13 mouse cellular contexts compared by ENCODE assay signal in the genomic region with DNA sequence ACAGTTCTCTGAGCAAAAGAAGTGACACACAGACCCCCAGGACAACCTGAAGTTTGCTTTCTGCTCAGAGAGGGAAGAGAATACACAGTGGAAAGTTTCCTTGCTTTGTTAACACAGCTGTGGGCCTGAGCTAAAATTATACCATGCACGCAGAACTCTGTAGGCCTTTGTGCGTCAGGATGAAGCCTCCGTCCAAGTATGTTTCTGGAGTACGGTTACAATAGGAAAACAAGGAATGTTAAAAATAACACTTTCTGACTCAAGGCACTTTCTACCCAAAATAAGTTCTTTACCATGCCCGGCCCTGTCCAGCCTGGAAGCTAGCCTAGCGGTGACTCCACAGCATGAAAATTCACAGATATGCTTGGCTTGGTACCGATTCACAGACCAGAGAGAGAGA.
DNase-seq lines count a peak whose midpoint lies in the region; ATAC-seq and TF ChIP-seq lines count a peak whose summit lies in the region.
"Had no signal": no experiment of that assay in that cellular context is flagged by ENCODE, and none has a peak within 500 bp of the region (broad histone marks: within the 10 kb centered on the region; RNA-seq: fewer than 3 reads in every experiment).

No protein-coding gene starts in this region.

- H3K9me3 ChIP-seq in midbrain, embryonic 10.5 days (replicated peaks): no peaks in the 10 kb centered on the region

- no peak overlapping the region for H3K27ac ChIP-seq in left cerebral cortex, adult 2 months
- no peak overlapping the region for H3K27ac ChIP-seq in midbrain, embryonic 10.5 days (replicated peaks)
- H3K27ac ChIP-seq: liver, embryonic 14.5 days had no signal

- 80% methylated on average over 7 of the region's 7 CpGs for WGBS in midbrain, embryonic 10.5 days

- DNase-seq in heart, adult 8-10 months (ENCODE audit: low spot score): peak; percentile 28
- DNase-seq in heart, adult 11 months: no peak
- DNase-seq in right cerebral cortex, adult 18-20 months: peak; percentile 63
- no peak for DNase-seq in right cerebral cortex, postnatal 14 days
- DNase-seq in left cerebral cortex, adult 2 months (ENCODE audit: extremely low spot score in 1 of 2, low spot score in 2 of 2): peak; percentile 18 to 28
- DNase-seq in midbrain, embryonic 10.5 days (ENCODE audit: low spot score): no peak
- DNase-seq in layer of hippocampus, postnatal 14 days (ENCODE audit: low spot score in 2 of 2): no peak
- DNase-seq: cerebellum, adult 9-10 months; kidney, adult 11 months; retina, postnatal 1 day had no signal

- H3K27me3 ChIP-seq in midbrain, embryonic 10.5 days (ENCODE audit: low read depth, poor library complexity, severe bottlenecking): no peaks in the 10 kb centered on the region

- no peaks in the 10 kb centered on the region for H3K36me3 ChIP-seq in midbrain, embryonic 10.5 days

- H3K4me1 ChIP-seq in midbrain, embryonic 10.5 days: no peaks in the 10 kb centered on the region

- TF ChIP-seq CTCF in left cerebral cortex, adult 2 months (IDR thresholded peaks at IDR 0.05): peak; percentile 12

- intact Hi-C loops in left cerebral cortex, adult 2 months (cut with DNase I): loop anchor here (5.0 kb wide), 2 partner anchors 88 to 107 kb away; no protein-coding TSS in a partner anchor

- no peak for ATAC-seq in megakaryocyte-erythroid progenitor cell, adult 5-6 weeks (replicated peaks; ENCODE audit: low FRiP score, low TSS enrichment, poor library complexity, severe bottlenecking)
- ATAC-seq: CD4-positive, CD25-positive, alpha-beta regulatory T cell, adult 4 months had no signal

- no peak overlapping the region for H3K4me3 ChIP-seq in left cerebral cortex, adult 2 months
- H3K4me3 ChIP-seq in midbrain, embryonic 10.5 days: no peak overlapping the region

Comparison
In these comparisons a context has a peak if more than half of its experiments do, and no peak if none do; other contexts are left out.
1. DNase-seq: peak in heart, adult 8-10 months (single experiment), right cerebral cortex, adult 18-20 months (single experiment) and left cerebral cortex, adult 2 months (2 of 2); none in heart, adult 11 months (single experiment), right cerebral cortex, postnatal 14 days (single experiment), midbrain, embryonic 10.5 days (single experiment) and layer of hippocampus, postnatal 14 days (0 of 2).